Mouse (Mus musculus) spleen, adult 2 months (tissue): ENCODE results near the gene Casp12. TPM values are rescaled to one million over a fixed set of nuclear protein-coding genes. Genes with fewer than 3 reads are reported as not detected.
"Not testable (repeated sequence)": the region's sequence is repeated elsewhere in the genome, so short reads cannot be mapped to it uniquely, and the experiment has no call there.

ENCODE experiments used
- DNase-seq, 2 experiments: peaks; one replicate each; pipeline versions ENCODE4 v3.0.0 to v3.0.0-alpha.2; 2012 to 2021; ENCODE audit warnings: low spot score in 2 of 2, low read depth in 1 of 2
- H3K27ac ChIP-seq: fragments of 200-500 bp; 2 replicates; pipeline ENCODE4 v1.5.1; 2012; ENCODE audit warnings: low read length, inconsistent platforms; ENCODE audit not compliant: insufficient read depth
- H3K27me3 ChIP-seq: fragments of 200-500 bp; 2 replicates; pipeline ENCODE4 v1.6.1; 2012; ENCODE audit warnings: mild to moderate bottlenecking, moderate library complexity, low read length, inconsistent platforms; ENCODE audit not compliant: control insufficient read depth, insufficient read depth
- H3K36me3 ChIP-seq: fragments of 200-500 bp; 2 replicates; pipeline ENCODE4 v1.6.1; 2012; ENCODE audit warnings: mild to moderate bottlenecking, low read length, inconsistent platforms; ENCODE audit not compliant: control insufficient read depth, insufficient read depth
- H3K4me1 ChIP-seq: fragments of 200-500 bp; 2 replicates; pipeline ENCODE4 v1.6.1; 2011; ENCODE audit warnings: inconsistent platforms; ENCODE audit not compliant: control insufficient read depth, insufficient read depth, insufficient read length
- H3K4me3 ChIP-seq: fragments of 200-500 bp; 2 replicates; pipeline ENCODE4 v1.5.1; 2011; ENCODE audit warnings: mild to moderate bottlenecking, inconsistent platforms; ENCODE audit not compliant: insufficient read depth, insufficient read length; ENCODE audit errors: extremely low read depth
- CTCF ChIP-seq: fragments of 200-500 bp; IDR thresholded peaks from 2 replicates; pipeline ENCODE4 v1.5.1; 2011; ENCODE audit warnings: mild to moderate bottlenecking, inconsistent platforms; ENCODE audit not compliant: insufficient read depth, insufficient read length, insufficient replicate concordance; ENCODE audit errors: extremely low read depth
- POLR2A ChIP-seq: fragments of 200-500 bp; IDR thresholded peaks from 2 replicates; pipeline ENCODE4 v1.6.1; 2011; ENCODE audit warnings: low read depth, low read length, inconsistent platforms
- WGBS: fragments of 180-500 bp; shearing (Covaris S2); methylation state at CpG from one replicate; pipeline ENCODE4 v1.1.7; 2018; 5-methylcytosine and 5-hydroxymethylcytosine counted together
- polyA plus RNA-seq: library from polyadenylated mRNA; depleted of rRNA; stranded (reverse); fragments of >200 nt; gene quantifications from 2 replicates; pipeline ENCODE4 v1.2.3, GENCODE M21; 2012; rRNA removed

The Casp12 gene
- polyA plus RNA-seq, 1 experiment, result 0.35 TPM

DNA sequence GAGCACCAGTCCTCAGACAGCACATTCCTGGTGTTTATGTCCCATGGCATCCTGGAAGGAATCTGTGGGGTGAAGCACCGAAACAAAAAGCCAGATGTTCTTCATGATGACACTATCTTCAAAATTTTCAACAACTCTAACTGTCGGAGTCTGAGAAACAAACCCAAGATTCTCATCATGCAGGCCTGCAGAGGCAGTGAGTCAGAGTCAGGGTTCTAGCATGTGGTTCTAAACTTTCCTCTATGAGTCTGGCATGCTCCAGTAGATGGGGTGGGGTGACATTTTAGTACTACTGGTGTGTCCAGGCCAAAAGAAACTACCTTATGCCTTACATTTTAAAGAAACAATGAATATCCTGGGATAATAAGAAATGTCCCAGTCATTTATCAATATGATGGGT is 8.4 kb downstream of the Casp12 start:
- 83% methylated on average over 2 of the region's 2 CpGs for WGBS
- TF ChIP-seq CTCF (no peak), POLR2A (no peak)
- no peaks in the 10 kb centered on the region for H3K36me3 ChIP-seq
- H3K4me1 ChIP-seq, result no peaks in the 10 kb centered on the region
- no peaks in the 10 kb centered on the region for H3K27me3 ChIP-seq
- DNase-seq, result no peak
- H3K27ac ChIP-seq, result no peak overlapping the region
- H3K4me3 ChIP-seq, result no peak overlapping the region

DNA sequence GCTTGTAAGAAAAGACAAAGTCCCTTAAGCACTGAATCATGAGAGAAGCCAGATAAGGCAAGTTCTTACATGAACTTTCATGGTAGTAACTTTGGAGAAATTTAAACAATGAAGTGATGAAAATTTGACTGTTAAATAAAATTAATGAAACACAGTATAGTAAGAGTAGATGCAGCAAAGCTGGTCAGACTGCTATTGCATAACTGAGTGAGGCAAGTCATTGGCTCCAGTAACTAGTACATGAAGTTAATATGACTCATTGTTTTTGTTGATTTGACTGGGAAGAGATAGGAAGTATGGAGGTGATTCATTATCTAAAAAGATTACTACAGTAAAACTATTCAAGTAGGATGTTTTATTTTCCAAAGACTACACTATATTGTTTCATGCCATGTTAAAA is 11.6 kb downstream of the Casp12 start:
- no peaks in the 10 kb centered on the region for H3K4me1 ChIP-seq
- DNase-seq, result no peak
- TF ChIP-seq POLR2A (no peak), CTCF (no peak)
- no peaks in the 10 kb centered on the region for H3K27me3 ChIP-seq
- no peaks in the 10 kb centered on the region for H3K36me3 ChIP-seq
- no peak overlapping the region for H3K27ac ChIP-seq
- no peak overlapping the region for H3K4me3 ChIP-seq

DNA sequence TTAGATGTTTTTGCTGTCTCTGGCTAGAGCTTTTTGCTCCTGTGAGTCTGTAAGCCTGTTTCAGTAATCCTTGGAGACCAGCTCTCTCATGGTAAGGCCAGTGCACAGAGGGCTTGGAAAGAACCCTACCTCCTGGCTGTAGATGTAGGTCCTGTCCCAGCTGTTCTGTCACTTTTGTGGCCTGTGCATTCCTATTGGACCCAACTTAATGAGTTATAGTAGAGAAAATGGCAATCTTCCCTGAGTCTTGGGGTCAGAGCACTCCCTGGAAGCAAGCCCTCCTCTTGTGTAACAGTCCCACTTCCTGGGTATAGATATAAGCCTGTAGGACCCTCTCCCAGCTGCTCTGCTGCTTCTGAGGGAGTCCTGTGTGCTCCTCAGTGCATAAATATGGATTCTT is 48.3 kb downstream of the Casp12 start:
- H3K27ac ChIP-seq, result no peak overlapping the region
- H3K4me3 ChIP-seq, result no peak overlapping the region
- no peaks in the 10 kb centered on the region for H3K27me3 ChIP-seq
- H3K4me1 ChIP-seq, result no peaks in the 10 kb centered on the region
- H3K36me3 ChIP-seq, result no peaks in the 10 kb centered on the region
- DNase-seq, result no peak
- no peak for TF ChIP-seq CTCF
- TF ChIP-seq POLR2A, result no peak

DNA sequence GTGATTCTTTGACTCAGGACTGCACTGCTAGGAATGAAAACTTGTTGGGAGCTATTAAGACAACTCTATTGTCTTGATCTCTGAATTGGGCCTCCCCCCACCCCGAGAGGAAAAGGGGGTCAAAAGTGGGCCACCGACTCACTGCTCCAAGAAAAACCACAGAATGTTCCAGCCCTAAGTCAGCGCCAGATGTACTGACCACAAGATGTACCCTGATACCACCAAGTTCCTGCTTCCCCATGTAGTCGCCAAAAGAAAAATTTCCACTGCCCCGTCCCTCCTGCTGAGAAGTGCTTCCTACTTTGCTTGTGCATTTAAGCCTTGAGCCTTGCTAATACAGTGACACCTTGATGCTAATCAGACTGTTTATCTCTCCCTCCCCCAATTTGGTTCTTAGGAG is 50.6 kb downstream of the Casp12 start:
- 19% methylated on average over 5 of the region's 5 CpGs for WGBS
- H3K27ac ChIP-seq, H3K36me3 ChIP-seq, H3K4me3 ChIP-seq, DNase-seq, H3K27me3 ChIP-seq, H3K4me1 ChIP-seq: not testable (repeated sequence)

DNA sequence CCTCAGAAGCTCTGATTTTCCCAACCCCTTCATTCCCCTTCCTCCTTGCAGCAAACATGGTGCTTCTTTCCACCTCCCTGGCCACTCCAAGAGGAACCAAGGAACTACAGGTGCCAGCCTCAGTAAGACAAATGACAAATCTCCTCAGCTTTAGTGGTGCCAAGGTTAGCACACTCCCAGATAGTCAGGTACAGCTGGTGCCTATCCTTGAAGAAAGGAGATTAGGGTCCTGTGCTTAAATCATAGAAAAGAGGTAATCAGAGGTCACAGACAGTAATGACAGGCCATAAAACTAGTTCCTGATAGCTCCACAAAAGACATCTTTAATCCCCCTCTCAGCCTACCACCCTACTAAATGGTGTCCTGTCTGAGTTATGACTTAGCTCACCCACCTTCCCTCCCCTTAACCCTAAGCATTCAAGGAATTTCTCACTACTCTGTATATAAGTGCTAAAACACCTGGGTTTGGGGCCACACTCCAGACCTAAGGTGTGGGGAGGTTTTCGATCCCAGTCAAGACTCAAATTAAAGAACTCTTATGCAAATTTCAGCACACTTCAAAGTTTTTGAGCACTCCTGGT is 65.8 kb downstream of the Casp12 start:
- Histone ChIP-seq H3K4me3 (no peak overlapping the region), H3K27ac (no peak overlapping the region), H3K27me3 (no peaks in the 10 kb centered on the region), H3K36me3 (no peaks in the 10 kb centered on the region), H3K4me1 (no peaks in the 10 kb centered on the region)
- DNase-seq, result no peak
- WGBS, result 93% methylated on average over 1 of the region's 1 CpGs
- TF ChIP-seq POLR2A, result no peak
- TF ChIP-seq CTCF, result no peak

DNA sequence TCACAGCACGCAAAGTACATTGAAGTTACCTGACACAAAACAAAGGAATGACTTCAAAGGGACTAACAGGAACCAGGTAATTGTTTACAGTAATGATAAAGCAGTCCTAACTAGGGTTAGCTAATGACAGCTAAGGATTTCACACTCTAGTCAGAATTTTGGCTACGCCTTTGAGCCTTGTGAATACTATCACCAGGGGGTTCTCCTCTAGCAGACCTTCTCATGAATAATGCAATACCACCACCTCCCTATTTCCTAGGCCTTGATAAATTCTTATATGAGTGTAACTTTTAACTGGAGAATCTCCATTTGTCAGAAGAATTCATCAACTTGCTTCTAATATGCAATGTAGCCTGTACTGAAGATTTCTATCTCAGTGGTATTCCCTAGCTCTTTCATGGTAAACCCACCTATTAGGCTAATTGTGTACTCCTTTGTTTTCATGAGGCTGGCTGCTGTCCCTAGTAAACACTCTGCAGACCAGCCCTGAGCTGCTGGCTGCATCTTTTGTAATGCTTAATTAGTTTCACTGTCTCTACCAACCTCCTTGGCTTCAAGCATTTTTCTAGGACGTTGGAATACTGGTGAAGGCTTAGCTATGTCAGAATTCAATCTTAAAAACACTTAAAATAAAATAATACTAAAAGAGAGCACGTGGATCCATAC is 67.3 kb downstream of the Casp12 start:
- Histone ChIP-seq H3K27ac (no peak overlapping the region), H3K4me3 (no peak overlapping the region), H3K4me1 (no peaks in the 10 kb centered on the region), H3K36me3 (no peaks in the 10 kb centered on the region), H3K27me3 (no peaks in the 10 kb centered on the region)
- DNase-seq, result no peak
- TF ChIP-seq CTCF (no peak), POLR2A (no peak)
- WGBS, result 58% methylated on average over 4 of the region's 4 CpGs

DNA sequence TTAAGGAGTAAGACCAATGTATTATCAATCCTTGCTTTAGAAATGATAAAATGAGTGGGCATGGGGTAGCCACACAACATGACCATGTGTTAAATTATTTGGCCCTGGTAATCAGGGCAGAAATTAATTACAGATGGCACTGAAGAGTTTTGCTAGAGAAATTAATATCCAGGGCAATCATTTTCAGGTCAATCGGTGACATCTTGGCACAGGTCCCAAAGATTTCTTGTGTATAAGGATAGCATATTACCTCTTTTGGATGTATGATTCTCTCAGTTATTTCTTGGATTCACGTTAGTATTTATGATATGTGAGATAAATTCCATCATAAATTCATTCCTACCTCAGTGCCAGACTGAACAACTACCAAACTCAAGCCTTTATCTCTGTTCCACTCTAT is 72.6 kb downstream of the Casp12 start:
- no peak for TF ChIP-seq POLR2A
- no peak for TF ChIP-seq CTCF
- no peak for DNase-seq
- H3K36me3 ChIP-seq, result no peaks in the 10 kb centered on the region
- H3K27ac ChIP-seq, result no peak overlapping the region
- no peak overlapping the region for H3K4me3 ChIP-seq
- H3K27me3 ChIP-seq, result no peaks in the 10 kb centered on the region
- WGBS, result 64% methylated on average over 2 of the region's 2 CpGs
- H3K4me1 ChIP-seq, result no peaks in the 10 kb centered on the region

Other genes starting within 250 kb of the Casp12 start
- 0.94 and 1.1 TPM in 2 replicates for gene Casp1, start 46.9 kb upstream of the Casp12 start, polyA plus RNA-seq
- gene Casp4, start 36.6 kb upstream of the Casp12 start, polyA plus RNA-seq, result 2.3 and 4.1 TPM in 2 replicates